Mouse (Mus musculus): ENCODE measurements around the gene Tatdn2. TPM values are rescaled to one million over a fixed set of nuclear protein-coding genes. Genes with fewer than 3 reads are reported as not detected.

The Tatdn2 gene
- polyA plus RNA-seq, 1 experiment from 2014 or later: 0.61 TPM

Small RNA genes within 50 kb of the gene (microRNA-seq; reads per million reads assigned to microRNA genes)
- not detected for gene Mir7042

Other genes starting within 250 kb of the Tatdn2 start
- 0.37 and 0.38 TPM in 2 replicates for gene Il17re, start 238.6 kb upstream of the Tatdn2 start, polyA plus RNA-seq (2015; fragmentation: Nextera tagmentation; extraction: Ambion mirVana)
- 2.1 and 2.9 TPM in 2 replicates for gene Il17rc, start 225.6 kb upstream of the Tatdn2 start, polyA plus RNA-seq (2015; fragmentation: Nextera tagmentation; extraction: Ambion mirVana)
- gene Creld1, start 213.8 kb upstream of the Tatdn2 start, polyA plus RNA-seq (2015; fragmentation: Nextera tagmentation; extraction: Ambion mirVana): 78.9 and 79.0 TPM in 2 replicates
- gene Prrt3, start 195.1 kb upstream of the Tatdn2 start, polyA plus RNA-seq (2015; fragmentation: Nextera tagmentation; extraction: Ambion mirVana): 5.2 and 5.6 TPM in 2 replicates
- gene Emc3, start 165.4 kb upstream of the Tatdn2 start, polyA plus RNA-seq (2015; fragmentation: Nextera tagmentation; extraction: Ambion mirVana): 103 and 108 TPM in 2 replicates
- gene Fancd2, start 165.4 kb upstream of the Tatdn2 start, polyA plus RNA-seq (2015; fragmentation: Nextera tagmentation; extraction: Ambion mirVana): 1.8 and 2.1 TPM in 2 replicates
- 0.18 TPM in 1 of 2 replicates, not detected in the other for gene Fancd2os, start 96.3 kb upstream of the Tatdn2 start, polyA plus RNA-seq (2015; fragmentation: Nextera tagmentation; extraction: Ambion mirVana)
- 241 and 242 TPM in 2 replicates for gene Brk1, start 92.3 kb upstream of the Tatdn2 start, polyA plus RNA-seq (2015; fragmentation: Nextera tagmentation; extraction: Ambion mirVana)
- 65.9 and 66.8 TPM in 2 replicates for gene Vhl, start 73.1 kb upstream of the Tatdn2 start, polyA plus RNA-seq (2015; fragmentation: Nextera tagmentation; extraction: Ambion mirVana)
- gene Irak2, start 58.6 kb upstream of the Tatdn2 start, polyA plus RNA-seq (2015; fragmentation: Nextera tagmentation; extraction: Ambion mirVana): 2.5 and 2.7 TPM in 2 replicates
- gene Ghrl, start 22.8 kb downstream of the Tatdn2 start, polyA plus RNA-seq (2015; fragmentation: Nextera tagmentation; extraction: Ambion mirVana): 0.22 and 0.80 TPM in 2 replicates
- 218 and 236 TPM in 2 replicates for gene Sec13, start 43.7 kb downstream of the Tatdn2 start, polyA plus RNA-seq (2015; fragmentation: Nextera tagmentation; extraction: Ambion mirVana)